Mouse (Mus musculus) layer of hippocampus, postnatal 25 days (tissue): ENCODE measurements around the gene Ankrd54. TPM values are rescaled to one million over a fixed set of nuclear protein-coding genes. Genes with fewer than 3 reads are reported as not detected.
"Not testable (repeated sequence)": the region's sequence is repeated elsewhere in the genome, so short reads cannot be mapped to it uniquely, and the experiment has no call there.

Experiments used
- DNase-seq, 2 experiments: peaks; one replicate each; pipeline ENCODE4 v3.0.0; 2022; ENCODE audit warnings: mixed read lengths in 2 of 2, low spot score in 1 of 2; ENCODE audit errors: extremely low spot score in 1 of 2
- total RNA-seq, 2 experiments: library from RNA; stranded (reverse); gene quantifications; 2 replicates each; pipeline ENCODE4 v1.2.3; 2021

Ankrd54 gene
- total RNA-seq, 2 experiments from 2014 or later = 17.2 to 17.3 TPM

DNA sequence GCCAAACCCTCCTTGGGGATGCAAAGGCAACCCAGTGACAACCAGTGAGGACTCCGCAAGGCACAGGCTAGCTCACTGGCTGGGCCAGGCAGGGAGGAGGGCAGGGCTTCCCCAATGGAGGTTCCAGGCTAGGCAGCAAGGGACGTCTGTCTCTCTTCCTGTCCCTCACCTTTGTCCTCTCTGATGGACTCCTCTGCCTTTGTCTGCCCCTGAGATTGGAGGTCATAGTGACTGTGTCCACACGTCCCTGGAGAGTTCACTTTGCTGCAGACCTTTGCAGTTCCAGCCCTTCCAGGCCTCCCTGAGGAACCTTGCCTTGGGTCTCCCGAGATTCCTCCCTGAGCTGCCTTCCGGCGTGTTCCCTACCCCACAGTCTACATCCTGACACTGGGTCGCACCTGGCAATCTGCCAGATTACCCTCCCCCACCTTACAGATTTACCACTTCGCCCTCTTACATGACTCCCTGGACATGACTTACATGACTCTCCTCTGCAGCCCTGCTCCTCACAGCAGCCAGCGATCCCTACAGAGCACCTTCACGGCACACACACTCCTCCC lies 39.9 kb downstream of the Ankrd54 start:
- DNase-seq = no peak

DNA sequence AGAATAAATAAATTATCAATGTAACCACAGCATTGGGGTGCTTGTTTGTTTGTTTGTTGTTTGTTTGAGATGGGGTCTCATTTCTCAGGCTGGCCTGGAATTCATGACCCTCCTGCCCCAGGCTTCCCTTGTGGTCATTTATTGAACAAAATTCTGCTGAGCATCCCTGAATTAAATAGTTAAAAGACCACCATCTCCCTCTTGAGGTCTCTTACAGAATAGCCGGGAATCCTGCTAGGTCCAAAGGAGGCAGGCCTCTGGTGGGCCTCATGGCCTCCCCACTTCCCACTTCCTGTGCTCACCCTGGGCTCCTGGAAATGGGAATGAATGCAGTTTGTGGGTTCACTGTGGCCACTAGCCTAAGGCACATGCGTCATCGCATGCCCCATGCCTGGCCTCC lies 43.8 kb downstream of the Ankrd54 start:
- no peak for DNase-seq

DNA sequence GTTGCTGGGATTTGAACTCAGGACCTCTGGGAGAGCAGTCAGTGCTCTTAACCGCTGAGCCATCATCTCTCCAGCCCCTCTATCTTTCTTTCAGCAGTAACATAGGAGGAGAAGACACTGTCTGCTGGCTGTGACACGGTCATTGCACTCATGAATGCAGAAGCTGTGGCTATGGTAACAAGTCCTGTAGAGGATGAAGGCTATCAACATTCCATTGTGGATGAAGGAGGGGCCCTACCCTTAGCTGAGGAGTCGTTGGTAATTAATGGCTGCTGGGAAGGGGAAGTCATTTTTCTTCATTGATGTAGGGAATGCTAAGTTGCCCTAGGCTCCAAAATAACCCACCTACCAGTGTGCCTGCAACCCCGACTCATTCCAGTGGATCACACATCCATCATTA lies 44.5 kb downstream of the Ankrd54 start:
- DNase-seq = no peak

GRCm38 (mm10) chr15:79013382-79013781 lies 49.3 kb downstream of the Ankrd54 start:
- no peak for DNase-seq

- DNase-seq = no peak
Observed at GRCm38 (mm10) chr15:79011550-79011949, 51.1 kb downstream of the Ankrd54 start.

DNA sequence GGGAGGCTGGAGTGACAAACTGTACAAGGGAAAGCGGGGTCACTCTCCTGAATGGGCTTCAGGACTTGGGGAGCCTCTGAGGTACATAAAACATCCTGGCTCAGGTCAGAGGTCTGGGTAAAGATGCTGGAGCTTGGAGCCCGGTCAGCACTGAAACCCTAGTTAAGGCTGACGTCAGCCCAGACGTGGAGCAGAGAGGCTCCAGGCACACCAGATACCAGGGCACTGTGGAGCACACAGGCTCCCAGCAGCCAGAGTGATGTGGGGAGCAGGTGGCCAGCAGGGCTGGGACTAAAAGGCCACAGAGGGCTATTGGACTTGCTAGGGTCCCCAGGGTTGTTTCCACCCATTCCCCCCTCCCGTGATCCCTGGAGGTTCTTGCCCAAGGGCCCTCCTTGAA lies 53.0 kb downstream of the Ankrd54 start:
- no peak for DNase-seq

GRCm38 (mm10) chr15:79007836-79008235 lies 54.9 kb downstream of the Ankrd54 start:
- not testable (repeated sequence) for DNase-seq

DNA sequence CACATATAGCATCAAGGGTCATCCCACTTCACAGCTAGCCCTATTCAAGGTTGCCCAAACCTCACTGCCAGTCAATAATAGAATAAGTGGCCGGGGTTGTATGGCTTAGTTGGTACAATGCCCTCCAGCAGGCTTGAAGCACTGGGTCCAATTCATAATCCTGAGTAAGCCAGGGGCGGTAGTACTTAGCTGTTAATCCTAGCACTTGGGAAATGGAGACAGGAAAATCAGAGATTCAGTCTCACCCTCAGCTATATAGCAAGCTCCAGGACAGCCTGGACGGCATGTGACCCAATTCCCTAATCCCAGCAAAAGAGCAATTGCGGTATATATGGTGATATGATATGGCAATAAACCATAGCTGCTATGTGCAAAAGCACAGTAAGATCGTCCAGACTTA lies 55.6 kb downstream of the Ankrd54 start:
- DNase-seq = no peak

DNA sequence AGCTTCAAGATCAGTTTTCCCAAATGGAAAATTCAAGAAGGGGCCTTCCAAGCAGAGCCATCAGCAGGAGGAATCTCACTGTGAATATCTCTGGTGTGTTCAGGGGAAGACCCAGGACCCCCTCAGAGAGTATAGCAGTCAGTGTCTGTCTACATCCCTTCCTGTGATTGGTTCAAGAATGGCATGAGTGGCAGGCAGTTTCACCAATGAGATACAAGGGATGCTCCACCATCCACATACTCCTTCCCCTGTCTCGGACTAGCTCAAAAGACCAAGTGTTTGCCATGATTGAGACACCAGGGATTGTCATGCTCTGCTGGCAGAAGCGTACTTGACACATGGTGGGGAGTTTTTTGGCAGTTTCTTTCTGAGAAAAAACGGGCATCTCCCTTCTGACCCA lies 56.1 kb downstream of the Ankrd54 start:
- DNase-seq = no peak

DNA sequence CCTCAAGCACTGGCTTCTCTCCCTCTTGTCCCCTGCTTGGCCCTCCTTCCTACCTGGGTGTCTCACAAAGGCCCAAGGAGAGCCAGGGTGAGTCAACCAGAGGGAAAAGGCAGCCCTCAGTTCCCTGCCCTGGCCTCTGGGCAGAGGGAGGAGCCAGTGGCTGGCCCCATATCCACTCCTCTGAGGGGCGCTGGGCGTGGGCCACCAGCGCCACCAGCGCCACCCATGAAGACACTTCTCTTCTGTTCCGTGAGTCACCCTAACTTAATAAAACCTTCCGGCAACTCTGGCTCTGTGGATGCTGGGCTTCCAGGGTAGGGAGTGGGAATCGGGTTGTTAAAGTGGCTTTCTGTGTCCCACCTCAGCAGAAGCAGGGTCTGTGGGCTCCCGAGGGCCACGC lies 57.1 kb downstream of the Ankrd54 start:
- no peak for DNase-seq

Other genes starting within 250 kb of the Ankrd54 start
- 10 to 100 TPM; 14.2 to 14.9 TPM for gene Cdc42ep1, start 220.3 kb downstream of the Ankrd54 start, total RNA-seq
- not detected for gene Lgals2, start 207.4 kb downstream of the Ankrd54 start, total RNA-seq
- 10 to 100 TPM; 57.1 to 59.0 TPM for gene Gga1, start 185.7 kb downstream of the Ankrd54 start, total RNA-seq
- not detected for gene Gm49510, start 163.2 kb downstream of the Ankrd54 start, total RNA-seq
- gene Sh3bp1, start 163.1 kb downstream of the Ankrd54 start, total RNA-seq = 10 to 100 TPM; 24.3 to 25.3 TPM
- 100 to 1,000 TPM; 161 to 187 TPM for gene Pdxp, start 149.0 kb downstream of the Ankrd54 start, total RNA-seq
- gene Lgals1, start 136.2 kb downstream of the Ankrd54 start, total RNA-seq = 10 to 100 TPM; 15.0 to 18.0 TPM
- gene Nol12, start 128.0 kb downstream of the Ankrd54 start, total RNA-seq = 10 to 100 TPM; 37.4 to 37.6 TPM
- gene Triobp, start 115.2 kb downstream of the Ankrd54 start, total RNA-seq = 10 to 100 TPM; 14.0 to 16.0 TPM
- 100 to 1,000 TPM; 101 to 108 TPM for gene H1f0, start 34.4 kb downstream of the Ankrd54 start, total RNA-seq
- not detected for gene Galr3, start 21.0 kb downstream of the Ankrd54 start, total RNA-seq
- gene Eif3l, start 12.3 kb upstream of the Ankrd54 start, total RNA-seq = 10 to 100 TPM; 71.9 to 74.9 TPM
- 10 to 100 TPM; 34.3 to 41.6 TPM for gene Micall1, start 46.0 kb upstream of the Ankrd54 start, total RNA-seq
- gene Polr2f, start 78.1 kb upstream of the Ankrd54 start, total RNA-seq = 100 to 1,000 TPM; 104 to 112 TPM
- 1 to 10 TPM; 9.1 to 9.6 TPM for gene 1700088E04Rik, start 78.4 kb upstream of the Ankrd54 start, total RNA-seq
- gene Sox10, start 102.3 kb upstream of the Ankrd54 start, total RNA-seq = 10 to 100 TPM; 38.5 to 41.2 TPM
- 10 to 100 TPM; 42.0 to 50.6 TPM for gene Pick1, start 166.3 kb upstream of the Ankrd54 start, total RNA-seq
- under 1 TPM; 0.94 to 0.98 TPM for gene Gm49486, start 166.5 kb upstream of the Ankrd54 start, total RNA-seq
- gene Slc16a8, start 191.9 kb upstream of the Ankrd54 start, total RNA-seq = not detected
- gene Baiap2l2, start 222.6 kb upstream of the Ankrd54 start, total RNA-seq = 1 to 10 TPM; 3.3 to 4.2 TPM